Comparison of ENCODE assay signal across 8 mouse cellular contexts in the genomic region with DNA sequence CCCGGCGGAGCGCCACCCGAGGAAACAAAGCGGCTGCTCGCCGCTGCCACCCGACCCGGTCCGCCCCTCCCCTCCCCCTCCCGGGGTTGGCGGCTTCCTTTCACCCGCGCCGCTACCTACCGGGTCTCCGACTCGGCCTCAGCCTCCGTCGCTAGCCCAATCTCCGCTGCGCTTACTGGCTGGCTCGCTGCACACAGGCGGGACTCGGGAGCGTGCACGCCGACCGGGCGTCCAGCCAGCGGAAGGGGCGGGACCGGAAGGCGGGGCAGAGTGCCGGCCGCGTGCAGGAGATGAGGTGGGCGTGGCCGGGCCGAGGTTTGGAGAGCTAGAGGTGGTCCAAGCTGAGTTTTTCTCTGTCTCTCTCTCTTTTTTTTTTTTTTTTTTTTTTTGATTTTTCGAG. TPM values are rescaled to one million over a fixed set of nuclear protein-coding genes. Genes with fewer than 3 reads are reported as not detected.
DNase-seq lines count a peak whose midpoint lies in the region; ATAC-seq and TF ChIP-seq lines count a peak whose summit lies in the region.

No protein-coding gene starts in this region.

- TF ChIP-seq POLR2A in MEL (IDR thresholded peaks at IDR 0.05; ENCODE audit: control insufficient read depth in 1 of 2, insufficient read depth in 1 of 2, low read depth in 1 of 2, low read length in 2 of 2, poor library complexity in 1 of 2) = peak; percentile 69 to 77; a peak in 3 of 4 replicates
- TF ChIP-seq POLR2A in cerebellum, adult 2 months (IDR thresholded peaks at IDR 0.05; ENCODE audit: borderline replicate concordance, insufficient read depth, low read length) = peak; percentile 58; the same call in 1 of the 2 replicates

- peak; percentile 99 for ATAC-seq in lung, postnatal 0 days

- peak; percentile 98 for DNase-seq in MEL (ENCODE audit: low read depth, low spot score)
- DNase-seq in cerebellum, adult 2 months = peak; percentile 98
- DNase-seq in forelimb bud, embryonic 11.5 days (ENCODE audit: low read depth, low spot score) = peak; percentile 93
- DNase-seq in hindbrain, embryonic 10.5 days (ENCODE audit: low spot score) = peak; percentile 97
- peak; percentile 97 for DNase-seq in layer of hippocampus, adult 9-11 months
- peak; percentile 97 for DNase-seq in lung, postnatal 0 days (ENCODE audit: low spot score)
- DNase-seq in ovary, postnatal 14 days (ENCODE audit: low spot score) = peak; percentile 99
- peak; percentile 97 for DNase-seq in thymus, postnatal 14 days

- no peaks in the 10 kb centered on the region for H3K27me3 ChIP-seq in MEL (ENCODE audit: control insufficient read depth in 1 of 2, insufficient read depth in 2 of 2, low read length in 2 of 2)
- H3K27me3 ChIP-seq in cerebellum, adult 2 months (ENCODE audit: control insufficient read depth, insufficient read depth, low read length) = no peaks in the 10 kb centered on the region
- no peaks in the 10 kb centered on the region for H3K27me3 ChIP-seq in hindbrain, embryonic 10.5 days (ENCODE audit: insufficient read depth, poor library complexity, severe bottlenecking)
- H3K27me3 ChIP-seq in lung, postnatal 0 days (replicated peaks; ENCODE audit: insufficient read depth, low read length) = no peaks in the 10 kb centered on the region

- no peak for TF ChIP-seq CTCF in MEL (IDR thresholded peaks at IDR 0.05 in 2 of 3, conservative IDR thresholded peaks at IDR 0.05 in 1 of 3; ENCODE audit: control insufficient read depth in 1 of 3, insufficient read depth in 1 of 3, low read depth in 2 of 3, low read length in 3 of 3, poor library complexity in 1 of 3, severe bottlenecking in 1 of 3)
- TF ChIP-seq CTCF in cerebellum, adult 2 months (IDR thresholded peaks at IDR 0.05; ENCODE audit: borderline replicate concordance, insufficient read depth, low read depth, low read length) = no peak
- TF ChIP-seq CTCF in lung, postnatal 0 days (IDR thresholded peaks at IDR 0.05) = no peak

- H3K9ac ChIP-seq in MEL (ENCODE audit: control insufficient read depth, low read depth, low read length, poor library complexity, severe bottlenecking) = peak overlapping the region; percentile 87
- H3K9ac ChIP-seq in lung, postnatal 0 days (replicated peaks; ENCODE audit: low read depth) = peak overlapping the region; percentile 77

- no peak for TF ChIP-seq EP300 in MEL (IDR thresholded peaks at IDR 0.05; ENCODE audit: low read depth in 1 of 2, low read length in 2 of 2)
- no peak for TF ChIP-seq EP300 in lung, postnatal 0 days (IDR thresholded peaks at IDR 0.05)

- peaks cover 0 to 7% of the 10 kb centered on the region in 2 experiments; a peak in 2 of 4 replicates for H3K36me3 ChIP-seq in MEL (ENCODE audit: control insufficient read depth in 1 of 2, insufficient read depth in 2 of 2, low read length in 2 of 2)
- peaks cover 38% of the 10 kb centered on the region for H3K36me3 ChIP-seq in hindbrain, embryonic 10.5 days
- H3K36me3 ChIP-seq in lung, postnatal 0 days (ENCODE audit: insufficient read depth, low read length) = no peaks in the 10 kb centered on the region

- peaks cover 11% of the 10 kb centered on the region for H3K79me2 ChIP-seq in MEL (ENCODE audit: control insufficient read depth, insufficient read depth, low read length, poor library complexity)

- no peak for TF ChIP-seq RAD21 in MEL (IDR thresholded peaks at IDR 0.05; ENCODE audit: low read depth, low read length)

- H3K4me3 ChIP-seq in MEL (ENCODE audit: control insufficient read depth in 1 of 2, insufficient read depth in 1 of 2, low read depth in 2 of 2, low read length in 2 of 2) = peak overlapping the region; percentile 77 to 83
- H3K4me3 ChIP-seq in cerebellum, adult 2 months (replicated peaks; ENCODE audit: insufficient read depth, low read depth, low read length) = peak overlapping the region; percentile 59
- peak overlapping the region; percentile 79 for H3K4me3 ChIP-seq in hindbrain, embryonic 10.5 days
- H3K4me3 ChIP-seq in lung, postnatal 0 days (ENCODE audit: low read depth, low read length) = peak overlapping the region; percentile 82

- H3K27ac ChIP-seq in MEL (ENCODE audit: control insufficient read depth, low read depth, low read length) = peak overlapping the region; percentile 68
- peak overlapping the region; percentile 51; the same call in 1 of the 2 replicates for H3K27ac ChIP-seq in cerebellum, adult 2 months (ENCODE audit: insufficient read depth, low read length)
- H3K27ac ChIP-seq in hindbrain, embryonic 10.5 days = peak overlapping the region; percentile 96
- H3K27ac ChIP-seq in lung, postnatal 0 days (ENCODE audit: low read length) = peak overlapping the region; percentile 86

- H3K9me3 ChIP-seq in MEL (replicated peaks; ENCODE audit: insufficient read depth, low read length) = no peaks in the 10 kb centered on the region
- H3K9me3 ChIP-seq in hindbrain, embryonic 10.5 days = no peaks in the 10 kb centered on the region
- H3K9me3 ChIP-seq in lung, postnatal 0 days (ENCODE audit: low read length) = no peaks in the 10 kb centered on the region

- WGBS in cerebellum, adult 2 months = under 1% methylated on average over 39 of the region's 41 CpGs
- under 1% methylated on average over 41 of the region's 41 CpGs for WGBS in hindbrain, embryonic 10.5 days
- 4% methylated on average over 28 of the region's 41 CpGs for WGBS in lung, postnatal 0 days

- peak overlapping the region; percentile 56 for H3K4me2 ChIP-seq in lung, postnatal 0 days (replicated peaks; ENCODE audit: low read depth, low read length)

- peaks cover 4 to 7% of the 10 kb centered on the region in 2 experiments for H3K4me1 ChIP-seq in MEL (ENCODE audit: control insufficient read depth in 1 of 2, insufficient read depth in 2 of 2, low read length in 2 of 2)
- peaks cover 6% of the 10 kb centered on the region for H3K4me1 ChIP-seq in cerebellum, adult 2 months (ENCODE audit: control insufficient read depth, insufficient read depth, low read length)
- peaks cover 18% of the 10 kb centered on the region for H3K4me1 ChIP-seq in hindbrain, embryonic 10.5 days (replicated peaks)
- peaks cover 7% of the 10 kb centered on the region; the same call in 1 of the 2 replicates for H3K4me1 ChIP-seq in lung, postnatal 0 days (ENCODE audit: insufficient read depth, low read depth, low read length)

TF ChIP-seq in MEL, 35 proteins besides CTCF, POLR2A, EP300 and RAD21 (continues in another document):
- TF ChIP-seq ZMIZ1 (IDR thresholded peaks at IDR 0.05; ENCODE audit: low read depth, low read length) (peak; percentile 79), SIN3A (IDR thresholded peaks at IDR 0.05; ENCODE audit: low read length) (peak; percentile 81), TBP (IDR thresholded peaks at IDR 0.05; ENCODE audit: low read depth, low read length) (peak; percentile 64), USF2 (IDR thresholded peaks at IDR 0.05; ENCODE audit: borderline replicate concordance in 1 of 2, insufficient read depth in 1 of 2, low read depth in 1 of 2, low read length in 2 of 2) (no peak), NELFE (IDR thresholded peaks at IDR 0.05; ENCODE audit: low read depth, low read length) (peak; percentile 77), MAZ (IDR thresholded peaks at IDR 0.05; ENCODE audit: low read depth, low read length) (0 out of 2 replicates have a peak, but pooled peaks have one; percentile 12), SMC3 (IDR thresholded peaks at IDR 0.05; ENCODE audit: low read depth, low read length) (no peak), UBTF (IDR thresholded peaks at IDR 0.05; ENCODE audit: borderline replicate concordance, insufficient read depth, low read depth, low read length) (peak; percentile 93; the same call in 1 of the 2 replicates), CHD2 (IDR thresholded peaks at IDR 0.05; ENCODE audit: low read length) (no peak), MYB (IDR thresholded peaks at IDR 0.05; ENCODE audit: low read depth, low read length) (no peak), MXI1 (IDR thresholded peaks at IDR 0.05; ENCODE audit: low read depth, low read length) (peak; percentile 92), MYC (IDR thresholded peaks at IDR 0.05; ENCODE audit: low read depth, low read length) (no peak), E2F4 (IDR thresholded peaks at IDR 0.05; ENCODE audit: borderline replicate concordance, low read depth, low read length) (no peak), TCF12 (IDR thresholded peaks at IDR 0.05; ENCODE audit: low read depth, low read length) (peak; percentile 61; the same call in 1 of the 2 replicates), POLR2AphosphoS5 (IDR thresholded peaks at IDR 0.05; ENCODE audit: borderline replicate concordance, low read depth, low read length) (no peak), POLR2AphosphoS2 (IDR thresholded peaks at IDR 0.05; ENCODE audit: low read length) (peak; percentile 92), NRF1 (IDR thresholded peaks at IDR 0.05; ENCODE audit: insufficient read depth, low read depth, low read length, poor library complexity, severe bottlenecking) (peak; percentile 30; the same call in 1 of the 2 replicates), HCFC1 (IDR thresholded peaks at IDR 0.05; ENCODE audit: low read depth, low read length) (peak; percentile 84), ELF1 (IDR thresholded peaks at IDR 0.05; ENCODE audit: low read depth, low read length) (peak; percentile 76), MAX (IDR thresholded peaks at IDR 0.05; ENCODE audit: low read length) (peak; percentile 89), ZC3H11A (IDR thresholded peaks at IDR 0.05; ENCODE audit: low read depth, low read length) (no peak), JUND (IDR thresholded peaks at IDR 0.05; ENCODE audit: low read depth, low read length) (no peak), CHD1 (IDR thresholded peaks at IDR 0.05; ENCODE audit: low read depth, low read length) (no peak), RCOR1 (IDR thresholded peaks at IDR 0.05; ENCODE audit: low read depth, low read length) (no peak), USF1 (IDR thresholded peaks at IDR 0.05; ENCODE audit: low read depth, low read length) (no peak)

RNA-seq across cellular contexts. Expression of gene Nmt1, which starts 11.1 kb away (rescaled TPM):
- total RNA-seq in MEL (2012; rRNA removed) = 70.5 and 85.1 TPM in 2 replicates
- 100 to 1,000 TPM in 1 of 2 experiments, 10 to 100 TPM in 1; 29.8 to 147 TPM for polyA plus RNA-seq in MEL (2012; ENCODE audit: insufficient read depth in 1 of 2, insufficient read length in 2 of 2, low read depth in 1 of 2, low replicate concordance in 2 of 2, missing spikeins in 1 of 2)
- polyA plus RNA-seq in cerebellum, adult 2 months (2012; rRNA removed) = 58.8 and 63.2 TPM in 2 replicates
- polyA plus RNA-seq in hindbrain, embryonic 10.5 days (2016; fragmentation: Nextera tagmentation; extraction: Ambion mirVana) = 47.1 and 55.6 TPM in 2 replicates
- polyA plus RNA-seq in lung, postnatal 0 days (2015; fragmentation: Nextera tagmentation; extraction: Ambion mirVana) = 50.5 and 52.1 TPM in 2 replicates

RNA-seq across cellular contexts. Expression of gene Dcakd, which starts 11.2 kb away (rescaled TPM):
- 15.6 and 16.2 TPM in 2 replicates for total RNA-seq in MEL (2012; rRNA removed)
- 100 to 1,000 TPM in 1 of 2 experiments, 10 to 100 TPM in 1; 82.3 to 112 TPM for polyA plus RNA-seq in MEL (2012; ENCODE audit: insufficient read depth in 1 of 2, insufficient read length in 2 of 2, low read depth in 1 of 2, low replicate concordance in 2 of 2, missing spikeins in 1 of 2)
- polyA plus RNA-seq in cerebellum, adult 2 months (2012; rRNA removed) = 58.3 and 63.6 TPM in 2 replicates
- polyA plus RNA-seq in hindbrain, embryonic 10.5 days (2016; fragmentation: Nextera tagmentation; extraction: Ambion mirVana) = 272 and 276 TPM in 2 replicates
- 43.5 and 51.1 TPM in 2 replicates for polyA plus RNA-seq in lung, postnatal 0 days (2015; fragmentation: Nextera tagmentation; extraction: Ambion mirVana)

Comparison
In these comparisons a context has a peak if more than half of its experiments do, and no peak if none do; other contexts are left out.
1. Peak in every context shown above with its lines: DNase-seq, ATAC-seq, H3K4me3 ChIP-seq and H3K27ac ChIP-seq.